Mouse (Mus musculus) stomach, embryonic 15.5 days (tissue): Measurements from ENCODE around the gene Ube2n. TPM values are rescaled to one million over a fixed set of nuclear protein-coding genes. Genes with fewer than 3 reads are reported as not detected.

Source experiments
- ATAC-seq: fragments of 200-750 bp; cut with Nextera tagmentation; 2 replicates; pipeline ENCODE4 v1.8.0; 2017; ENCODE audit warnings: low read depth, moderate number of reproducible peaks, moderate TSS enrichment; ENCODE audit not compliant: insufficient read depth, low FRiP score
- H3K27ac ChIP-seq: fragments of 300-500 bp; sonication (generic); 2 replicates; pipeline ENCODE4 v1.5.1; 2015; ENCODE audit warnings: mild to moderate bottlenecking, inconsistent platforms
- H3K27me3 ChIP-seq: fragments of 300-500 bp; sonication (generic); replicated peaks from 2 replicates; pipeline ENCODE4 v1.6.1; 2015; ENCODE audit warnings: inconsistent platforms
- H3K36me3 ChIP-seq: fragments of 300-500 bp; sonication (generic); 2 replicates; pipeline ENCODE4 v1.6.1; 2015; ENCODE audit warnings: inconsistent platforms
- H3K4me1 ChIP-seq: fragments of 300-500 bp; sonication (generic); 2 replicates; pipeline ENCODE4 v1.6.1; 2015; ENCODE audit warnings: inconsistent platforms
- H3K4me2 ChIP-seq: fragments of 300-500 bp; sonication (generic); 2 replicates; pipeline ENCODE4 v1.6.1; 2015; ENCODE audit warnings: mild to moderate bottlenecking, inconsistent platforms
- H3K4me3 ChIP-seq: fragments of 300-500 bp; sonication (generic); replicated peaks from 2 replicates; pipeline ENCODE4 v1.5.1; 2015; ENCODE audit warnings: inconsistent platforms
- H3K9ac ChIP-seq: fragments of 300-500 bp; sonication (generic); 2 replicates; pipeline ENCODE4 v1.6.1; 2015; ENCODE audit warnings: inconsistent platforms
- H3K9me3 ChIP-seq: fragments of 300-500 bp; sonication (generic); 2 replicates; pipeline ENCODE4 v1.6.1; 2016; ENCODE audit warnings: inconsistent platforms
- WGBS: fragments of 180-500 bp; shearing (Covaris S2); methylation state at CpG from one replicate; pipeline ENCODE4 v1.1.7; 2015; 5-methylcytosine and 5-hydroxymethylcytosine counted together
- polyA plus RNA-seq: library from polyadenylated mRNA; unstranded; fragments of >200 nt; fragmentation: Nextera tagmentation; extraction: Ambion mirVana; gene quantifications from 2 replicates; pipeline ENCODE4 v1.2.1, GENCODE M21; 2015

Ube2n gene
- polyA plus RNA-seq, 1 experiment from 2014 or later, result 284 TPM

DNA sequence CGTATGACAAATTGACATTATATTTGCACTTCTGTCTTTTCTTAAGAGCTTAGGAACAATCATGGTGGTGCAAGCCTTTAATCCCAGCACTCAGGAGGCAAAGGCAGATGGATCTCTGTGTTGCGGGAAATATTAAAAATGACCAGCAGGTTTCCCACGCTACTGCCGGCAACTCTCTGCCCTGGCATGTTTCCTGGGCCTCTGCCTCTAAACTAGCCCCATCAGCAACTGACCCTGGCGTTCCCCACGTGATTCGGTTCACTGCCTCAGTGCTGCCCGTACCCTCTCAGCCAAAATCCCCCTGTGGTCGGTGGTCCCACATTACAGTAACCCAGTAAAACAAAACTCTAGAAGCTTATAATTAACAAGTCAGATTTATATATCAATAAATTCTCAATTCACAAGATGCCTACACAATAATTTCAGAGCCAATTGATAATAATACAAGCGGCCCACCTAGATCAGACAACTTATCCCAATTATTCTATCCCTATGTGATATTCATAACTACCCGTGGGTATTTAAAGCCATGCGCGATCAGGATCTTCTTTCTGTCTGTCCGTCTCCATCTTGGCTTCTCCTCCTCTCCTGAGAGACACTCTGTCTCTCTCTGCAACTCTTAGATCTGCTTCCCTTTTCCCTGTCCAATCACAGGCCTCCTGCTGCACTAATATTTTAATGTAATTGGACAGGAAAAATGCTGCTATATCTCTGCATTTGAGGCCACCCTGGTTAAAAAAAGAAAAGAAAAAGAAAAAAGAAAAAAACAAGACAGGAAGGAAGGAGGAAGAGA lies 11.3 kb upstream of the Ube2n start:
- Histone ChIP-seq H3K4me2 (no peak overlapping the region), H3K27me3 (no peaks in the 10 kb centered on the region), H3K9ac (no peak overlapping the region), H3K36me3 (no peaks in the 10 kb centered on the region), H3K4me1 (peaks cover 4% of the 10 kb centered on the region; the same call in 1 of the 2 replicates), H3K27ac (no peak overlapping the region), H3K9me3 (no peaks in the 10 kb centered on the region), H3K4me3 (no peak overlapping the region)
- ATAC-seq, result no peak
- 83% methylated on average over 14 of the region's 14 CpGs for WGBS

- H3K27me3 ChIP-seq, result no peaks in the 10 kb centered on the region
- H3K4me1 ChIP-seq, result peaks cover 4% of the 10 kb centered on the region; the same call in 1 of the 2 replicates
- H3K36me3 ChIP-seq, result no peaks in the 10 kb centered on the region
- WGBS, result 16% methylated on average over 1 of the region's 1 CpGs
- H3K9ac ChIP-seq, result no peak overlapping the region
- no peak overlapping the region for H3K4me2 ChIP-seq
- H3K27ac ChIP-seq, result no peak overlapping the region
- H3K4me3 ChIP-seq, result no peak overlapping the region
- H3K9me3 ChIP-seq, result no peaks in the 10 kb centered on the region
- no peak for ATAC-seq
Measured at GRCm38 (mm10) chr10:95504341-95504740, 10.6 kb upstream of the Ube2n start.

DNA sequence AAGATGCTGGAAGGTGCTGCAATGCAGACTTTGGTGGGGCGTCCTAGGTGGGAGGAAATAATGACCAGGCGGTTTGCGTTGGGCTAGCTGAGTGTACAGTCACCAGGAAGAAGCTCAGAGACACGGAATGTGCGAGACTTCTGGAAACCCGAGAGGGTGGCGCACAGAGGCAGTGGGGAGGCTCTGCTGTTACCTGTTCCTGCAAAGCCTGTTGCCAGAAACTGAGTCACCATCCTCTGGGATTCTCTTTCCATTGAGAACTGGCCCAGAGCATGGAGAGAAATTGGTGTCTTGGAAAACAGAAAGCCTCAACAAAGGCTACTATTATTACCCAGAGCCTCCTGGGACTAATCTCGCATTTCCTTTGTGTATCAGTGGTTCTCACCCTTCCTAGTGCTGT lies 6.8 kb upstream of the Ube2n start:
- Histone ChIP-seq H3K27ac (no peak overlapping the region), H3K9me3 (no peaks in the 10 kb centered on the region), H3K4me1 (no peaks in the 10 kb centered on the region), H3K27me3 (no peaks in the 10 kb centered on the region), H3K4me2 (no peak overlapping the region), H3K9ac (no peak overlapping the region), H3K36me3 (no peaks in the 10 kb centered on the region), H3K4me3 (no peak overlapping the region)
- no peak for ATAC-seq
- WGBS, result 86% methylated on average over 8 of the region's 8 CpGs

DNA sequence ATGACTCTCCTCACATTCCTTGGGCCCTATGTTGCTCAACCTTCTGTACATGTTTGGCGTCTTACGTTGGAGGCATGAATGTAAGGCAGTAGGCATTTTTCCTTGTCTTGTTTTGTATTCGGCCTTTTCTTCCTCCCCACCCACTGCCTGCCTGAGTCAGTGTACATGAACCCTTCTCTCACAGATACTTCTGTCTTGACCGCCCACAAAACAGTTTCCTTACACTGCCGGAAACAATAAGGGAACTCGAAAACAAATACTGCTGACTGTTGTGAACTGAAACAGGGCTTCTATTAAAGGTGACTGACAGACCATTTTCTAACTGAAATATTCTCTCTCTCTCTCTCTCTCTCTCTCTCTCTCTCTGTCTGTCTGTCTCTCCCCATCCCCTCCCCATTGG lies 6.2 kb upstream of the Ube2n start:
- Histone ChIP-seq H3K9me3 (no peaks in the 10 kb centered on the region), H3K9ac (no peak overlapping the region), H3K36me3 (no peaks in the 10 kb centered on the region), H3K4me3 (no peak overlapping the region), H3K27ac (no peak overlapping the region), H3K4me1 (no peaks in the 10 kb centered on the region), H3K27me3 (no peaks in the 10 kb centered on the region), H3K4me2 (no peak overlapping the region)
- ATAC-seq, result no peak
- WGBS, result 66% methylated on average over 6 of the region's 6 CpGs

GRCm38 (mm10) chr10:95509263-95509662 lies 5.7 kb upstream of the Ube2n start:
- no peaks in the 10 kb centered on the region for H3K4me1 ChIP-seq
- no peak overlapping the region for H3K27ac ChIP-seq
- H3K36me3 ChIP-seq, result no peaks in the 10 kb centered on the region
- H3K9me3 ChIP-seq, result no peaks in the 10 kb centered on the region
- WGBS, result 75% methylated on average over 3 of the region's 3 CpGs
- no peak overlapping the region for H3K4me3 ChIP-seq
- no peak overlapping the region for H3K4me2 ChIP-seq
- no peak for ATAC-seq
- no peak overlapping the region for H3K9ac ChIP-seq
- no peaks in the 10 kb centered on the region for H3K27me3 ChIP-seq

DNA sequence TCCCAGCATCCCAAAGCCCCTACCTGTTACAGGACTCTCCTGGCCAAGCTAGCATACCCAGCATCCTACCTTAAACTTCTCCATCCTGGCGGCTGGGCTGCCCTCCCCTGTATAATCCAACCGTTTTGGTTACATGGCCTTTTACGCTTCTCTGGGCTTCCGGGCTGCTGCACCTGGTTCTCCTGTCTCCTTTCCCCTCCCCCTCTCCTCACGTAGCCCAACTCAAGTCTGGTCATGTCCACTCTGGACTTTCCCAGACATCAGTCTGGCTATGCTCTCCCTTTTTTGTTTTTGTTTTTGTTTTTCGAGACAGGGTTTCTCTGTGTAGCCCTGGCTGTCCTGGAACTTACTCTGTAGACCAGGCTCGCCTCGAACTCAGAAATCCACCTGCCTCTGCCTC lies 2.3 kb upstream of the Ube2n start:
- WGBS, result 80% methylated on average over 8 of the region's 8 CpGs

GRCm38 (mm10) chr10:95513768-95514556 lies 983 bp upstream of the Ube2n start:
- H3K4me2 ChIP-seq, result peak overlapping the region; percentile 68
- peak overlapping the region; percentile 43; the same call in 1 of the 2 replicates for H3K9ac ChIP-seq
- H3K27ac ChIP-seq, result peak overlapping the region; percentile 99
- H3K36me3 ChIP-seq, result no peaks in the 10 kb centered on the region
- ATAC-seq, result no peak; the same call in 1 of the 2 replicates
- H3K27me3 ChIP-seq, result no peaks in the 10 kb centered on the region
- peak overlapping the region; percentile 100 for H3K4me3 ChIP-seq
- H3K4me1 ChIP-seq, result no peaks in the 10 kb centered on the region
- no peaks in the 10 kb centered on the region for H3K9me3 ChIP-seq
- 36% methylated on average over 15 of the region's 15 CpGs for WGBS

More for the DNA sequence above, 2.3 kb upstream of the Ube2n start:
- Histone ChIP-seq H3K36me3 (no peaks in the 10 kb centered on the region), H3K4me1 (no peaks in the 10 kb centered on the region), H3K9ac (no peak overlapping the region), H3K4me3 (no peak overlapping the region), H3K9me3 (no peaks in the 10 kb centered on the region), H3K4me2 (no peak overlapping the region), H3K27ac (no peak overlapping the region), H3K27me3 (no peaks in the 10 kb centered on the region)
- no peak for ATAC-seq

DNA sequence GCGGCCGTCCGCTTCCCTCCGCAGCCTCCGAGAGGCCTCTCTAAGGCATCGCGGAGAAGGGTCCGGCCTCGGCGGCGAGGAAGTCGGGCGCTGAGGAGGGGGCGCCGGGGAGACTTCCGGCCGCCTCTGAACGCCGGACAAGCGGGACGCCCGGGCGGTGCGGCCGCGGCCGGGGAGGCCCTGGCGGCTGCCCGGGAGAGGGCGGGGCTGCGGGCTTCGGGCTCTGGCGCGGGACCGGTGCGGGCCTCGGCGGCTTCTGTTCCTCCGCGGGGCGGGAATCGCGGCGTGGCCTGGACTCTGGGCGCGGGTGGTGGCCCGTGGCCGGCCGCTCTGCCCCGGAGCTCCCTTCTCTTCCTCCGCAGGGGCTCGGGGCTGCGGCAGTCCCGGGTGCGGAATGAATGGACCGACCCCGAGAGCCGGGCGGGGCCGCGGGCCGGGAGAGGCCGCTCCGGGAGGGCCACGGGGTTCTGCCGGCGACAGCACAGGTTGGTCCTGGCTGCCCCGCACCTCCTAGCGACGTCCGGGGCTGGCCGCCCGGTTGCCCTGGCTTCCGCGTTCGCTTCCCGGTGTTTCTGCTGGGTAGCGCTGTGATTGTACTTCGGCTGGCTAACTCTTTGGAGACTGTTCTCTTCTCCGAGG lies 467 bp downstream of the Ube2n start:
- no peaks in the 10 kb centered on the region for H3K36me3 ChIP-seq
- ATAC-seq, result peak; percentile 52
- H3K4me3 ChIP-seq, result peak overlapping the region; percentile 100
- no peaks in the 10 kb centered on the region for H3K9me3 ChIP-seq
- H3K27me3 ChIP-seq, result no peaks in the 10 kb centered on the region
- peak overlapping the region; percentile 57 for H3K4me2 ChIP-seq
- H3K9ac ChIP-seq, result peak overlapping the region; percentile 73
- peak overlapping the region; percentile 99 for H3K27ac ChIP-seq
- WGBS, result under 1% methylated on average over 65 of the region's 80 CpGs
- no peaks in the 10 kb centered on the region for H3K4me1 ChIP-seq

GRCm38 (mm10) chr10:95517656-95518055 lies 2.7 kb downstream of the Ube2n start:
- H3K4me3 ChIP-seq, result no peak overlapping the region
- no peak overlapping the region for H3K9ac ChIP-seq
- H3K27me3 ChIP-seq, result no peaks in the 10 kb centered on the region
- ATAC-seq, result no peak
- no peaks in the 10 kb centered on the region for H3K9me3 ChIP-seq
- H3K4me2 ChIP-seq, result no peak overlapping the region
- H3K36me3 ChIP-seq, result no peaks in the 10 kb centered on the region; the same call in 1 of the 2 replicates
- 91% methylated on average over 6 of the region's 6 CpGs for WGBS
- H3K4me1 ChIP-seq, result no peaks in the 10 kb centered on the region
- H3K27ac ChIP-seq, result no peak overlapping the region

DNA sequence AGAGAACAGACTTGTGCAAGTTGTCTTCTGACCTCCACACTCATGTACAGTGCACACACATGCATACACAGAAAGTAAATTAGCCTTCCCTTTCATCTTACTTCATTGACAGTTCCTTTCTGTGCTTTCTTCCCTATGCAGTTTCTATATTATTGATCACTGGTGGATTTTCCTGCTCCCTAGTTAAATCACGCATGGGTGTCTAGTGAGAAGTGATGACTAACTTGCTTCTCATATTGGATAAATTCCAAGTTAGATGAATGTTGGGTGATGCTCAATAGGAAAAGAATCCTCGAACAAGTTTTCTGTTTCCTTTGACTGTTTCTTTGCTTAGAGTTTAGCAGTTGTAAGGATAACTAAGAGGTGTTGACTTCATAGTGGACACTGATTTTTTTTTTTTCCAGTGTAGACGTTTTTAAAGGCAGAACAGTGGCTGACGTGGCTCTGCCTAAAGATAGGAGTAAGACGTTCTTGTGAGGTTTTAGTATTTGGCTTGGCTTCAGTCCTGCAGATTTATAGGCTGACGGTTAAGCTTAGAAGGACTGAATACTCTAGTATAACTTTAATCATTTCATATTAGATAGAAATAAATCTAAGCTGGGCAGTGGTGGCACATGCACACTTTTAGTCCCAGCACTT lies 10.2 kb downstream of the Ube2n start:
- no peaks in the 10 kb centered on the region; the same call in 1 of the 2 replicates for H3K36me3 ChIP-seq
- no peak for ATAC-seq
- no peaks in the 10 kb centered on the region for H3K9me3 ChIP-seq
- H3K4me3 ChIP-seq, result no peak overlapping the region
- 67% methylated on average over 6 of the region's 6 CpGs for WGBS
- H3K27me3 ChIP-seq, result no peaks in the 10 kb centered on the region
- H3K27ac ChIP-seq, result no peak overlapping the region
- peaks cover 15% of the 10 kb centered on the region; the same call in 1 of the 2 replicates for H3K4me1 ChIP-seq
- H3K9ac ChIP-seq, result no peak overlapping the region
- no peak overlapping the region for H3K4me2 ChIP-seq

DNA sequence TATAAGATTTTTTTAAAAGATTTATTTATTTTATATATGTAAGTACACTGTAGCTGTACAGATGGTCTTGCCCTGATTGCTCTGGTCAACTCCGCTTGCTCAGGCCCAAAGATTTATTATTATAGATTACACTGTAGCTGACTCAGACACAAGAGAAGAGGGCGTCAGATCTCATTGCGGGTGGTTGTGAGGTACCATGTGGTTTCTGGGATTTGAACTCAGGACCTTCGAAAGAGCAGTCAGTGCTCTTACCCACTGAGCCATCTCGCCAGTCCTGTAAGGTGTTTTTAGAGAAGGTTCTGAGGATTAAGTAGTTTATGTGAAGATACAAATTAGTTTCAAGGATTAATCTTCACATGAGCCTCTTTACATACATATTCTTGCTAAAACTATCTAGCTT lies 10.9 kb downstream of the Ube2n start:
- Histone ChIP-seq H3K4me1 (peaks cover 15% of the 10 kb centered on the region; the same call in 1 of the 2 replicates), H3K27me3 (no peaks in the 10 kb centered on the region), H3K27ac (no peak overlapping the region), H3K9ac (no peak overlapping the region), H3K9me3 (no peaks in the 10 kb centered on the region), H3K4me3 (no peak overlapping the region), H3K36me3 (no peaks in the 10 kb centered on the region; the same call in 1 of the 2 replicates), H3K4me2 (no peak overlapping the region)
- ATAC-seq, result no peak
- 85% methylated on average over 5 of the region's 5 CpGs for whole genome bisulfite sequencing
